Mouse (Mus musculus) E14TG2a.4 (cell line): Measurements from ENCODE around the gene Rffl.

ENCODE experiments used
- CTCF ChIP-seq: conservative IDR thresholded peaks from 2 replicates; pipeline ENCODE4 v1.5.1; 2014; ENCODE audit warnings: low read length
- NANOG ChIP-seq: IDR thresholded peaks from 2 replicates; pipeline ENCODE4 v1.6.1; 2014; ENCODE audit warnings: borderline replicate concordance, low read length, mixed read lengths
- POU5F1 ChIP-seq: IDR thresholded peaks from 2 replicates; pipeline ENCODE4 v1.6.1; 2014; ENCODE audit warnings: low read length, borderline replicate concordance

GRCm38 (mm10) chr11:82763261-82763660 is 107.7 kb downstream of the Rffl start:
- TF ChIP-seq CTCF, result no peak
- no peak for TF ChIP-seq NANOG
- no peak for TF ChIP-seq POU5F1
